Mouse (Mus musculus) small intestine, adult 2 months (tissue): ENCODE measurements around the gene Parp1. TPM values are rescaled to one million over a fixed set of nuclear protein-coding genes. Genes with fewer than 3 reads are reported as not detected.
A peak's percentile ranks its signal among the peaks of the same experiment; 100 is the strongest.

Experiments
- H3K27ac ChIP-seq: fragments of 200-500 bp; 2 replicates; pipeline ENCODE4 v1.5.1; 2012; ENCODE audit warnings: low read depth, low read length, control low read depth, inconsistent platforms; ENCODE audit not compliant: insufficient read depth
- H3K27me3 ChIP-seq: fragments of 200-500 bp; 2 replicates; pipeline ENCODE4 v1.6.1; 2012; ENCODE audit warnings: mild to moderate bottlenecking, moderate library complexity, low read length, inconsistent platforms; ENCODE audit not compliant: control insufficient read depth, insufficient read depth
- H3K36me3 ChIP-seq: fragments of 200-500 bp; 2 replicates; pipeline ENCODE4 v1.6.1; 2012; ENCODE audit warnings: mild to moderate bottlenecking, low read length, control low read depth, inconsistent platforms; ENCODE audit not compliant: control insufficient read depth, insufficient read depth
- H3K4me1 ChIP-seq: fragments of 200-500 bp; 2 replicates; pipeline ENCODE4 v1.6.1; 2012; ENCODE audit warnings: low read length, inconsistent platforms, mixed read lengths; ENCODE audit not compliant: control insufficient read depth, insufficient read depth, insufficient read length
- H3K4me3 ChIP-seq: fragments of 200-500 bp; 2 replicates; pipeline ENCODE4 v1.5.1; 2012; ENCODE audit warnings: low read depth, mild to moderate bottlenecking, control low read depth, inconsistent platforms, low read length, moderate library complexity
- CTCF ChIP-seq: fragments of 200-500 bp; IDR thresholded peaks from 2 replicates; pipeline ENCODE4 v1.5.1; 2012; ENCODE audit warnings: low read depth, mild to moderate bottlenecking, control low read depth, inconsistent platforms, low read length, moderate library complexity, mixed read lengths; ENCODE audit not compliant: insufficient replicate concordance, insufficient read length; ENCODE audit errors: extremely low read depth
- POLR2A ChIP-seq: fragments of 200-500 bp; IDR thresholded peaks from 2 replicates; pipeline ENCODE4 v1.6.1; 2012; ENCODE audit warnings: low read depth, mild to moderate bottlenecking, control low read depth, inconsistent platforms, low read length, moderate library complexity
- WGBS: fragments of 180-500 bp; shearing (Covaris S2); methylation state at CpG from one replicate; pipeline ENCODE4 v1.1.7; 2018; 5-methylcytosine and 5-hydroxymethylcytosine counted together
- polyA plus RNA-seq: library from polyadenylated mRNA; depleted of rRNA; stranded (reverse); fragments of >200 nt; gene quantifications from 2 replicates; pipeline ENCODE4 v1.2.3, GENCODE M21; 2012; rRNA removed

Gene Parp1
- polyA plus RNA-seq, 1 experiment = 8.4 TPM

DNA sequence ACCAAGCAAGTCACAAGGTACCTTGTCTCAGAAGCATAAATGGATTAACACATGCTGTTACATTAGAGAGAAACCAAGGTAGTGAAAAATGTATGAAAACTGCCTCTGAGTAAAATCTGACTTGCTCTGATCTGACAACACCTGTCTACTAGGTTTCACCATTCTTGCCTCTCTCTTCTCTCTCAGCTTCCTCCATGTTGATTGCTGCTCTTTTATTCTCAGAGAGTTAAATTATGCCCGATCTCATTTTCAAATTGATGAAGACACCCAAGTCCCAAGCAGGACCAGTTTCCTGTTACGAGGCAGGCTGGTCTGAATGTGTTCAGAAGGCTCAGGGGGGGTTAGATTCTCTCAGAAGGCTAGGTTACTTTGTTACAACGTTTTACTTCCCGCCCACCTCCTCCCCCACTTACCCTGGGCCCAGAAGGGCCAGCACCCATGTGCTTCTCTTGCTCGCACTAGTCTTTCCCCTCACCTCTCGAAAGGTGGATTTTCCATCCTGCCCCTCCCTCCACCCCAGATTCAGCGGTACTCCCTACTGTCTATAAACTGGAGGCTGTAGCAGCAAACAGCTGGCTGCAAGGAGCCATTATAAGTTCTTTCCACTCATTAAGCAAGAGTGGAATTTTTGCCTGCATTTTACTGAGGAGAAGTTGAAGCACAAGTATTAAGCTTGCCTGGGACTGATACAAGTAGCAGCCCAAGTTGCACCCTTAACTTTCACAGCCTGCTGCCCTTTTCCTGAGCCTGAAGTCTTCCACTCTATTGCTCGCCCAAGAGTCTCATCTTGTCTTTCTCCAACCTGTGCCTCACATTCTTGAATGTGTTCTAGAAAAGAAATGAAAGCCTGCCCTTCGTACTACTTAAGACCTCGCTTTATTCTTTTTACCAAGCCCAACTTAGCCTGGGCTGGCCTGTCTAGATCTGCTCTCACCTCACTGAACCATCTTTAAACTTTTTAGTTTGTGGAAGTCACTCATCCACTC lies 71.0 kb downstream of the Parp1 start:
- TF ChIP-seq CTCF (no peak), POLR2A (no peak)
- no peaks in the 10 kb centered on the region for H3K4me1 ChIP-seq
- no peak overlapping the region for H3K4me3 ChIP-seq
- WGBS = 82% methylated on average over 10 of the region's 10 CpGs
- no peak overlapping the region for H3K27ac ChIP-seq
- H3K27me3 ChIP-seq = no peaks in the 10 kb centered on the region
- no peaks in the 10 kb centered on the region for H3K36me3 ChIP-seq

DNA sequence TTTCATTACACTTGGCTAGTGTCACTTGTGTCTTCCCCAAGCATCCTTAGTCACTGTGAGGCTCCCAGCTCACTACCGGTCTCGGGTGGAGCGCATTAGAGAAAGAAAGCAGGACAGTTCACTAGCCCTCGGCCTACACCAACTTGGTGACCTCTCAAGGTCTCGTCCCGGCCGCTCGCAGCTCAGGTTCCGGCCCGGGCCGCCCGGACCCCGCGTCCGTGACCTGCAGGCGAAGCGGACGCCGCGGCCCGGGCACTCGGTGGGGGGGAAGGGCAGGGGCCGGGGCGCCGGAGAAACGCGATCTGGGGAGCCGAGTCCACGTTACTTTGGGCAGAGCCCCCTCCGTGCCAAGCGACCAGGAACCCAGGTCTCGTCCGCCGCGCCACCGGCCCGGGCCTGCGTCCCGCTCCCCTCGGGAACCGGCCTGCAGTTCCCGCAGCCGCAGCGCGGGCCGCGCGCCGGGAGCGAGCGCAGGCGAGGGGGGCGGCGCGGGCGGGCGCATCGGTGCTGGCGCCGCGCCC lies 71.9 kb downstream of the Parp1 start:
- Histone ChIP-seq H3K27ac (no peak overlapping the region), H3K36me3 (no peaks in the 10 kb centered on the region), H3K27me3 (no peaks in the 10 kb centered on the region), H3K4me1 (no peaks in the 10 kb centered on the region), H3K4me3 (peak overlapping the region; percentile 99)
- TF ChIP-seq POLR2A (no peak), CTCF (no peak)
- under 1% methylated on average over 60 of the region's 61 CpGs for WGBS

DNA sequence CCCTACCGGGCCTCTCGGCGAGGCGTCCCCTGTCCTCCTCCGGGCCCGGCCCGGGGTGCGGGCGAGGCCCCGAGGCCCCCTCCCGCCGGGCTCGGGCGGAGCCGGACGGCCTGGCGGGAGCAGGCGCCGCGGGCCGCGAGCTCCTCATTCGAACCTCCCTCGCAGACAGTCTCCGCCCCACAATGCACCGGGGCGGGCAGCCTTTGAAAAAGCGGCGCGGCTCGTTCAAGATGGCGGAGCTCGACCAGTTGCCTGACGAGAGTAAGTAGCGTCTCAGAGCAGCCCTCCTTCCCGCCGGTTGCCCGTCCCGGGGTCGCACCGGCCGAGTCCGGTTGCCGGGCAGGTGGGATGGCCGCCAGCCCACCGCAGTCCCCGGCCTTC lies 72.4 kb downstream of the Parp1 start, which contains the start of gene Lin9:
Gene Lin9 (plus strand): TSS at position 14 of the 381 bp plus-strand sequence.
- TF ChIP-seq POLR2A = peak; percentile 54; the same call in 1 of the 2 replicates
- no peak for TF ChIP-seq CTCF
- Histone ChIP-seq H3K4me3 (peak within 1 kb of the TSS; percentile 99), H3K27me3 (no peaks in the 10 kb centered on the region), H3K27ac (peak within 1 kb of the TSS; percentile 44), H3K36me3 (no peaks in the 10 kb centered on the region), H3K4me1 (no peaks in the 10 kb centered on the region)
- WGBS = under 1% methylated on average over 46 of the region's 47 CpGs

DNA sequence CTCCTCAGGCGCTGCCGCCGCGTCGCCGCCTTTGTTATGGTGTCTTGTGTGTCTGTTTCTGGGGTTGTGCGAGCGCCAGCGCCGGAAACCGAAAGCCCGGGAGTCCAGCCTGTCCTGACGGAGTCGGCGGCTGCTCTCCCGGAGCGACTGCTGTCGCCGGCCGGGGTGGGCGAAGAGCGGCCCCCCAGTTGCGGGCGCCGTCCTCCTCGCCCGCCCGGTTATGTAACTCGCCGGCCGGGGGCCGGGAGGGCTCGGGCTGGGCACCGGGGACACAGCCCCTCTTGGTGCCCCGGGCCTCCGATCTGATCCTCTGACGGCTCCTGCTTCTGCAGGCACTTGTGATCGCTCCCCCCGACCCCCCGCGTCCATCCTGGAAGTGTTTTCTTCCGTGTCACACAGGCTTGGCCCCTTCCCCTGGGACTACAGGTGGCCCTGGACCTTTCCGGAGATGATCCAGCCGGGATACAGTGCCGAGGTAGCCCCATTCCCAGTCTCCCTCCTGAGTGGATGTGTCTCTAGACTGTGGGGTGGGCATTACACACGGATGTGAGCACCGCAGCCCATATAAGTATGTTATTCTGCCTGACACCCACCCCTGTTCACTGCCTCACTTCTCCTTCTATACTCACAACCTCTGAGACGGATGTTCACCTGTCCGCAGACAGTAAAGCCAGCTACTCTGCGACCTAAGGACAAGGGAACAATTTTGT lies 72.9 kb downstream of the Parp1 start:
- H3K36me3 ChIP-seq = no peaks in the 10 kb centered on the region
- TF ChIP-seq POLR2A = 0 out of 2 replicates have a peak, but pooled peaks have one; percentile 4
- no peak for TF ChIP-seq CTCF
- H3K27ac ChIP-seq = peak overlapping the region; percentile 44
- peak overlapping the region; percentile 99 for H3K4me3 ChIP-seq
- no peaks in the 10 kb centered on the region for H3K4me1 ChIP-seq
- 1% methylated on average over 50 of the region's 50 CpGs for WGBS
- no peaks in the 10 kb centered on the region for H3K27me3 ChIP-seq

DNA sequence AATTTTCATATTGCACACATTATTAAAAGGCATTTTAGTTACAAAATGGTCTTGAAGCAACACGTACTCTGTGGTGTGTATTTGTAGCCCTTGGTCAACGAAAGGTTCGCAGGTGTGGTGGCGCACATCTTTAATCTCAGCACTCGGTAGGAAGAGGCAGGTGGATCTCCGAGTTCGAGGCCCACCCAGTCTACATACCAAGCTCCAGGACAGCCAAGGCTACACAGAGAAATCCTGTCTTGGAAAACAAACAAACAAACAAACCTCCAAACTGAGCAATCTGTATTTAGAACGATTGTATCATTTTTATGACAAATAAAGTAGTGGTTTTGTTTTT lies 73.5 kb downstream of the Parp1 start:
- no peak overlapping the region for H3K27ac ChIP-seq

More for the DNA sequence above, 73.5 kb downstream of the Parp1 start:
- Histone ChIP-seq H3K36me3 (no peaks in the 10 kb centered on the region), H3K4me1 (no peaks in the 10 kb centered on the region), H3K27me3 (no peaks in the 10 kb centered on the region), H3K4me3 (peak overlapping the region; percentile 99)
- TF ChIP-seq POLR2A = no peak
- TF ChIP-seq CTCF = no peak
- WGBS = 30% methylated on average over 8 of the region's 8 CpGs

Other genes with a start within 250 kb of the Parp1 start
- 4.4 and 6.0 TPM in 2 replicates for gene Itpkb, start 238.4 kb upstream of the Parp1 start, polyA plus RNA-seq
- 14.8 and 15.0 TPM in 2 replicates for gene Stum, start 85.4 kb upstream of the Parp1 start, polyA plus RNA-seq
- 1.1 and 1.9 TPM in 2 replicates for gene Lin9, start 72.2 kb downstream of the Parp1 start, polyA plus RNA-seq
- not detected in 2 replicates for gene Mixl1, start 128.1 kb downstream of the Parp1 start, polyA plus RNA-seq
- gene Acbd3, start 157.1 kb downstream of the Parp1 start, polyA plus RNA-seq = 5.5 and 10.7 TPM in 2 replicates
- gene H3f3a, start 245.0 kb downstream of the Parp1 start, polyA plus RNA-seq = 156 and 262 TPM in 2 replicates